Mouse (Mus musculus) embryonic fibroblast, embryonic 13.5 days (primary cell): ENCODE results near the gene Gramd1b.

Source experiments
- CTCF ChIP-seq: IDR thresholded peaks from 2 replicates; pipeline ENCODE4 v1.5.1; 2011; ENCODE audit warnings: mild to moderate bottlenecking, control low read depth, low read length, moderate library complexity, borderline replicate concordance; ENCODE audit not compliant: insufficient read depth
- POLR2A ChIP-seq: IDR thresholded peaks from 2 replicates; pipeline ENCODE4 v1.6.1; 2011; ENCODE audit warnings: low read depth, mild to moderate bottlenecking, control low read depth, low read length, moderate library complexity

DNA sequence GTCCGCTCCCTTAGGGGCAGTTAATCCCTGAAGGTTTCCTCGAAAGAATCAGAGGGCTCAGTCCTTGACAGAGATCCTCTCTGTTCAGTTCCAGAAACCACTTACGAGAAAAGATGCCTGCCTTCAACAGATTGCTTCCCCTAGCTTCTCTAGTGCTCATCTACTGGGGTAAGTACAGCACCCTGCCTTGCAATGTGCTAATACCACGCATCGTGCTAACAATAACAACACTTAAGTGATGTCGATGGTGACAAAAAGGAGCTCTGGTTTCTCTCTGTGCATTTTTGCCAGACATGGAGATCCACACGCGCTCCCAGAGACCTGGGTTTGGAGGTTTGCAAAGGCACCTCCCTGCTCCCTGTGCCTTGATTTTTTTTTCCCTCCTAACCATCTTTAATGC, 261.3 kb downstream of the Gramd1b start:
- TF ChIP-seq CTCF (no peak), POLR2A (no peak)
